Mouse (Mus musculus) forebrain, embryonic 12.5 days (tissue): ENCODE measurements around the gene Slc45a1. TPM values are rescaled to one million over a fixed set of nuclear protein-coding genes. Genes with fewer than 3 reads are reported as not detected.
A peak's percentile ranks its signal among the peaks of the same experiment; 100 is the strongest.
"Not testable (repeated sequence)": the region's sequence is repeated elsewhere in the genome, so short reads cannot be mapped to it uniquely, and the experiment has no call there.

Experiments
- ATAC-seq: fragments of 200-750 bp; cut with Nextera tagmentation; 2 replicates; pipeline ENCODE4 v1.8.0; 2017; ENCODE audit warnings: moderate TSS enrichment; ENCODE audit not compliant: low FRiP score
- H3K27ac ChIP-seq: fragments of 300-500 bp; sonication (generic); 2 replicates; pipeline ENCODE4 v1.5.1; 2016; ENCODE audit warnings: mild to moderate bottlenecking
- H3K27me3 ChIP-seq: fragments of 300-500 bp; sonication (generic); 2 replicates; pipeline ENCODE4 v1.6.1; 2016; ENCODE audit warnings: mild to moderate bottlenecking
- H3K36me3 ChIP-seq: fragments of 300-500 bp; sonication (generic); replicated peaks from 2 replicates; pipeline ENCODE4 v1.6.1; 2016; ENCODE audit warnings: mild to moderate bottlenecking
- H3K4me1 ChIP-seq: fragments of 300-500 bp; sonication (generic); 2 replicates; pipeline ENCODE4 v1.6.1; 2016
- H3K4me2 ChIP-seq: fragments of 300-500 bp; sonication (generic); 2 replicates; pipeline ENCODE4 v1.6.1; 2016; ENCODE audit warnings: mild to moderate bottlenecking, moderate library complexity
- H3K4me3 ChIP-seq: fragments of 300-500 bp; sonication (generic); replicated peaks from 2 replicates; pipeline ENCODE4 v1.5.1; 2016; ENCODE audit warnings: mild to moderate bottlenecking
- H3K9ac ChIP-seq: fragments of 300-500 bp; sonication (generic); 2 replicates; pipeline ENCODE4 v1.6.1; 2016; ENCODE audit warnings: mild to moderate bottlenecking
- H3K9me3 ChIP-seq: fragments of 300-500 bp; sonication (generic); 2 replicates; pipeline ENCODE4 v1.6.1; 2016
- WGBS: fragments of 180-500 bp; shearing (Covaris S2); methylation state at CpG from one replicate; pipeline ENCODE4 v1.1.7; 2016; 5-methylcytosine and 5-hydroxymethylcytosine counted together
- polyA plus RNA-seq: library from polyadenylated mRNA; unstranded; fragments of >200 nt; fragmentation: Nextera tagmentation; extraction: Ambion mirVana; gene quantifications from 2 replicates; pipeline ENCODE4 v1.2.1, GENCODE M21; 2016

Gene Slc45a1
- polyA plus RNA-seq, 1 experiment from 2014 or later, result 7.3 TPM

- Histone ChIP-seq H3K36me3 (peaks cover 86% of the 10 kb centered on the region), H3K4me3 (no peak overlapping the region), H3K27ac (no peak overlapping the region), H3K9ac (no peak overlapping the region), H3K9me3 (no peaks in the 10 kb centered on the region), H3K4me2 (no peak overlapping the region), H3K27me3 (no peaks in the 10 kb centered on the region), H3K4me1 (no peaks in the 10 kb centered on the region)
- ATAC-seq, result no peak
- 94% methylated on average over 20 of the region's 20 CpGs for WGBS
These were observed 35.1 kb downstream of the Slc45a1 start for GRCm38 (mm10) chr4:150616841-150617240.

GRCm38 (mm10) chr4:150616029-150616420 lies 35.9 kb downstream of the Slc45a1 start:
- H3K9me3 ChIP-seq, result no peaks in the 10 kb centered on the region
- H3K27me3 ChIP-seq, result no peaks in the 10 kb centered on the region
- no peak overlapping the region for H3K9ac ChIP-seq
- peaks cover 90% of the 10 kb centered on the region for H3K36me3 ChIP-seq
- no peak for ATAC-seq
- no peaks in the 10 kb centered on the region for H3K4me1 ChIP-seq
- H3K27ac ChIP-seq, result no peak overlapping the region
- H3K4me2 ChIP-seq, result no peak overlapping the region
- no peak overlapping the region for H3K4me3 ChIP-seq
- WGBS, result 93% methylated on average over 13 of the region's 13 CpGs

- WGBS, result 91% methylated on average over 12 of the region's 12 CpGs
These were observed 36.5 kb downstream of the Slc45a1 start for GRCm38 (mm10) chr4:150615251-150616028.

GRCm38 (mm10) chr4:150613715-150614114 lies 38.3 kb downstream of the Slc45a1 start:
- WGBS, result 95% methylated on average over 7 of the region's 7 CpGs
- Histone ChIP-seq H3K4me2 (no peak overlapping the region), H3K4me1 (no peaks in the 10 kb centered on the region), H3K27me3 (no peaks in the 10 kb centered on the region), H3K36me3 (peaks cover 79% of the 10 kb centered on the region), H3K4me3 (no peak overlapping the region), H3K9me3 (no peaks in the 10 kb centered on the region), H3K27ac (no peak overlapping the region), H3K9ac (no peak overlapping the region)
- ATAC-seq, result no peak

More at GRCm38 (mm10) chr4:150615251-150616028, 36.5 kb downstream of the Slc45a1 start:
- H3K27ac ChIP-seq, result no peak overlapping the region
- no peaks in the 10 kb centered on the region for H3K27me3 ChIP-seq
- no peaks in the 10 kb centered on the region for H3K4me1 ChIP-seq
- H3K4me2 ChIP-seq, result no peak overlapping the region
- H3K4me3 ChIP-seq, result no peak overlapping the region
- H3K9me3 ChIP-seq, result no peaks in the 10 kb centered on the region
- H3K36me3 ChIP-seq, result peaks cover 90% of the 10 kb centered on the region
- no peak overlapping the region for H3K9ac ChIP-seq
- ATAC-seq, result peak; percentile 40; the same call in 1 of the 2 replicates

- ATAC-seq, result no peak
- no peaks in the 10 kb centered on the region for H3K9me3 ChIP-seq
- 0 out of 2 replicates have a peak, but pooled peaks cover 7% of the 10 kb centered on the region for H3K27me3 ChIP-seq
- peaks cover 40% of the 10 kb centered on the region for H3K4me1 ChIP-seq
- H3K27ac ChIP-seq, result no peak overlapping the region
- H3K36me3 ChIP-seq, result peaks cover 28% of the 10 kb centered on the region
- H3K4me3 ChIP-seq, result no peak overlapping the region
- H3K4me2 ChIP-seq, result no peak overlapping the region
- H3K9ac ChIP-seq, result no peak overlapping the region
- WGBS, result 96% methylated on average over 3 of the region's 3 CpGs
These were observed 43.3 kb downstream of the Slc45a1 start for GRCm38 (mm10) chr4:150608670-150609069.

- Histone ChIP-seq H3K9ac (no peak overlapping the region; the same call in 1 of the 2 replicates), H3K4me2 (no peak overlapping the region), H3K9me3 (no peaks in the 10 kb centered on the region), H3K27me3 (0 out of 2 replicates have a peak, but pooled peaks cover 9% of the 10 kb centered on the region), H3K27ac (peak overlapping the region; percentile 85), H3K36me3 (peaks cover 8% of the 10 kb centered on the region), H3K4me1 (peaks cover 45% of the 10 kb centered on the region), H3K4me3 (no peak overlapping the region)
- peak; percentile 78 for ATAC-seq
- 8% methylated on average over 3 of the region's 3 CpGs for WGBS
These were observed 45.4 kb downstream of the Slc45a1 start for GRCm38 (mm10) chr4:150606449-150607161.

- ATAC-seq, result no peak
- 86% methylated on average over 3 of the region's 3 CpGs for WGBS
- H3K4me2 ChIP-seq, result no peak overlapping the region
- H3K4me1 ChIP-seq, result peaks cover 49% of the 10 kb centered on the region
- peak overlapping the region; percentile 85 for H3K27ac ChIP-seq
- H3K4me3 ChIP-seq, result no peak overlapping the region
- 0 out of 2 replicates have a peak, but pooled peaks cover 9% of the 10 kb centered on the region for H3K27me3 ChIP-seq
- H3K9me3 ChIP-seq, result no peaks in the 10 kb centered on the region
- H3K9ac ChIP-seq, result no peak overlapping the region
- peaks cover 3% of the 10 kb centered on the region for H3K36me3 ChIP-seq
These were observed 46.2 kb downstream of the Slc45a1 start for GRCm38 (mm10) chr4:150605804-150606203.

- Histone ChIP-seq H3K4me2 (no peak overlapping the region), H3K36me3 (no peaks in the 10 kb centered on the region), H3K27me3 (0 out of 2 replicates have a peak, but pooled peaks cover 9% of the 10 kb centered on the region), H3K9me3 (no peaks in the 10 kb centered on the region), H3K4me3 (no peak overlapping the region), H3K27ac (no peak overlapping the region), H3K9ac (no peak overlapping the region), H3K4me1 (peaks cover 52% of the 10 kb centered on the region)
- WGBS, result 89% methylated on average over 1 of the region's 1 CpGs
- ATAC-seq, result no peak
These were observed 48.5 kb downstream of the Slc45a1 start for GRCm38 (mm10) chr4:150603366-150604061.

- Histone ChIP-seq H3K4me2 (no peak overlapping the region), H3K4me1 (peaks cover 41% of the 10 kb centered on the region), H3K9me3 (no peaks in the 10 kb centered on the region), H3K9ac (no peak overlapping the region), H3K27me3 (0 out of 2 replicates have a peak, but pooled peaks cover 9% of the 10 kb centered on the region), H3K36me3 (no peaks in the 10 kb centered on the region), H3K4me3 (no peak overlapping the region), H3K27ac (no peak overlapping the region)
- no peak for ATAC-seq
- 69% methylated on average over 10 of the region's 10 CpGs for WGBS
These were observed 50.5 kb downstream of the Slc45a1 start for GRCm38 (mm10) chr4:150601489-150601888.

GRCm38 (mm10) chr4:150600503-150600902 lies 51.5 kb downstream of the Slc45a1 start:
- ATAC-seq, result not testable (repeated sequence)
- 89% methylated on average over 2 of the region's 2 CpGs for WGBS
- peaks cover 31% of the 10 kb centered on the region for H3K4me1 ChIP-seq

GRCm38 (mm10) chr4:150599119-150599992 lies 52.6 kb downstream of the Slc45a1 start:
- 76% methylated on average over 3 of the region's 3 CpGs for WGBS
- Histone ChIP-seq H3K9ac (no peak overlapping the region), H3K27me3 (0 out of 2 replicates have a peak, but pooled peaks cover 7% of the 10 kb centered on the region), H3K4me1 (peaks cover 21% of the 10 kb centered on the region), H3K36me3 (no peaks in the 10 kb centered on the region), H3K4me3 (no peak overlapping the region), H3K9me3 (no peaks in the 10 kb centered on the region), H3K4me2 (no peak overlapping the region), H3K27ac (0 out of 2 replicates have a peak overlapping the region, but pooled peaks have one; percentile 43)
- no peak for ATAC-seq

More at GRCm38 (mm10) chr4:150600503-150600902, 51.5 kb downstream of the Slc45a1 start:
- H3K4me2 ChIP-seq, H3K9me3 ChIP-seq, H3K36me3 ChIP-seq, H3K27me3 ChIP-seq, H3K4me3 ChIP-seq, H3K9ac ChIP-seq, H3K27ac ChIP-seq: not testable (repeated sequence)
